Mouse (Mus musculus): ENCODE data around the gene Atp4b.

DNA sequence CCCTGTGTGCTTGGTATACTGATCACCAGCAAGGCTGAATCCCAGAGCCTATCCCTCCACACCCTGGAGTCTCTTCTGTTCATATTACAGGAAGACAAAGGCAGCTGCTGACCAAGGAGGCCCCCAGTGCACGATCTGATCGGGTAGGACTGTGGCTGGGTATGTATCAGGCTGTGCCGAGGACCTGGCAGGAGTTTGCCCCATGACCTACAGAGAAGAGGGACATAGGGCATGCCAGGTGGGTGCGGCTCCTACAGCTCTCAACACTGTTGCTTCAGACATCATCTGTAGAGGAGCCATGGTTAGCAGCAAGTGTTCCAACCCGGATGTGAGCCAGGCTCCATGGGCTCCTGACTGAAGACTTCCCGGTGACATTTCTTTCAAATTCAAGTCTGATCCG is 2.8 kb downstream of the Atp4b start:
- TF ChIP-seq GATA1 (IDR thresholded peaks at IDR 0.05; ENCODE audit: borderline replicate concordance, low read length) (no peak), CTCF (IDR thresholded peaks at IDR 0.05; ENCODE audit: low read depth, low read length) (no peak)

Data from G1E (cell line).